30 mouse cellular contexts compared by ENCODE assay signal in the genomic region with DNA sequence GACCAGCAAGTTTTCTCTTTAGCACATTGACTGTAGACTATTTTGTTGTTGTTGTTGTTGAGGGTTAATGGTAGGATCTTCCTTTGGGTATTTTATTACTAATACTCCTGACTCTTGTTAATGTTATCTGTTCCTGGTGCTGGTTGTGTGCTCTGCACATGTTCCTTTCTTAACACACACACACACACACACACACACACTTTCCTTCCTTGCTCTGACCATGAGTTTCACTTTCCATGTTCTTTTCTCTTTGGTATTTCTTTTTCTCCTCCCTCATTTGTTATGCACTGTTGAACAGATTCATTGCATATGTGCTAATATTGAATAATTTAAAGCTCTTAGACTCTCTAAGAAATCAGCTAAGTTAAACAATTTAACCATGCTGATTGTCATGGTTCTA.
"Had no signal": no experiment of that assay in that cellular context is flagged by ENCODE, and none has a peak within 500 bp of the region (broad histone marks: within the 10 kb centered on the region; RNA-seq: fewer than 3 reads in every experiment).

No protein-coding gene starts in this region.

- H3K27ac ChIP-seq: limb, embryonic 10.5 days; limb, embryonic 12.5 days; limb, embryonic 13.5 days; limb, embryonic 15.5 days; liver, embryonic 12.5 days; liver, embryonic 13.5 days; liver, embryonic 14.5 days; liver, embryonic 15.5 days; lung, embryonic 15.5 days; macrophage; midbrain, embryonic 10.5 days; midbrain, embryonic 12.5 days; midbrain, embryonic 13.5 days; midbrain, embryonic 15.5 days; neural tube, embryonic 12.5 days had no signal

- H3K4me1 ChIP-seq: limb, embryonic 10.5 days; limb, embryonic 12.5 days; limb, embryonic 13.5 days; limb, embryonic 15.5 days; liver, embryonic 12.5 days; liver, embryonic 13.5 days; liver, embryonic 15.5 days; lung, embryonic 15.5 days; megakaryocyte, embryonic 14.5 days; midbrain, embryonic 10.5 days; midbrain, embryonic 12.5 days; midbrain, embryonic 13.5 days; midbrain, embryonic 15.5 days; neural tube, embryonic 12.5 days had no signal

- H3K4me3 ChIP-seq: limb, embryonic 10.5 days; limb, embryonic 12.5 days; limb, embryonic 13.5 days; limb, embryonic 15.5 days; liver, embryonic 12.5 days; liver, embryonic 13.5 days; liver, embryonic 15.5 days; lung, embryonic 15.5 days; megakaryocyte, embryonic 14.5 days; midbrain, embryonic 10.5 days; midbrain, embryonic 12.5 days; midbrain, embryonic 13.5 days; midbrain, embryonic 15.5 days; myocyte; neural tube, embryonic 12.5 days had no signal

- H3K4me2 ChIP-seq: limb, embryonic 12.5 days; limb, embryonic 13.5 days; limb, embryonic 15.5 days; liver, embryonic 11.5 days; liver, embryonic 12.5 days; liver, embryonic 13.5 days; liver, embryonic 15.5 days; lung, embryonic 14.5 days; lung, embryonic 15.5 days; midbrain, embryonic 11.5 days; midbrain, embryonic 12.5 days; midbrain, embryonic 13.5 days; midbrain, embryonic 15.5 days; neural tube, embryonic 12.5 days had no signal

- H3K9ac ChIP-seq: limb, embryonic 12.5 days; limb, embryonic 13.5 days; limb, embryonic 15.5 days; liver, embryonic 12.5 days; liver, embryonic 13.5 days; liver, embryonic 14.5 days; liver, embryonic 15.5 days; liver, postnatal 0 days; lung, embryonic 14.5 days; lung, embryonic 15.5 days; midbrain, embryonic 12.5 days; midbrain, embryonic 13.5 days; midbrain, embryonic 15.5 days; neural tube, embryonic 12.5 days had no signal

- H3K9me3 ChIP-seq: limb, embryonic 10.5 days; limb, embryonic 12.5 days; limb, embryonic 13.5 days; limb, embryonic 15.5 days; liver, embryonic 12.5 days; liver, embryonic 13.5 days; liver, embryonic 15.5 days; lung, embryonic 15.5 days; megakaryocyte, embryonic 14.5 days; midbrain, embryonic 10.5 days; midbrain, embryonic 12.5 days; midbrain, embryonic 13.5 days; midbrain, embryonic 15.5 days; neural tube, embryonic 12.5 days had no signal

- H3K36me3 ChIP-seq: limb, embryonic 10.5 days; limb, embryonic 12.5 days; limb, embryonic 13.5 days; limb, embryonic 15.5 days; liver, embryonic 12.5 days; liver, embryonic 13.5 days; liver, embryonic 15.5 days; lung, embryonic 15.5 days; midbrain, embryonic 10.5 days; midbrain, embryonic 12.5 days; midbrain, embryonic 13.5 days; midbrain, embryonic 15.5 days; neural tube, embryonic 12.5 days had no signal

- H3K27me3 ChIP-seq: limb, embryonic 12.5 days; limb, embryonic 13.5 days; limb, embryonic 15.5 days; liver, embryonic 12.5 days; liver, embryonic 13.5 days; liver, embryonic 15.5 days; lung, embryonic 15.5 days; megakaryocyte, embryonic 14.5 days; midbrain, embryonic 12.5 days; midbrain, embryonic 13.5 days; midbrain, embryonic 15.5 days; neural tube, embryonic 12.5 days had no signal

- DNase-seq: left cerebral cortex, postnatal 4 days; liver; liver, embryonic 13.5 days; liver, postnatal 0 days; lung, adult 18-20 months; lung, adult 2 months; lung, embryonic 14.5 days; lung, postnatal 10 days; lung, postnatal 14 days; lung, postnatal 36 days; lung, postnatal 4 days; midbrain, embryonic 14.5 days had no signal
